In the genomic region with DNA sequence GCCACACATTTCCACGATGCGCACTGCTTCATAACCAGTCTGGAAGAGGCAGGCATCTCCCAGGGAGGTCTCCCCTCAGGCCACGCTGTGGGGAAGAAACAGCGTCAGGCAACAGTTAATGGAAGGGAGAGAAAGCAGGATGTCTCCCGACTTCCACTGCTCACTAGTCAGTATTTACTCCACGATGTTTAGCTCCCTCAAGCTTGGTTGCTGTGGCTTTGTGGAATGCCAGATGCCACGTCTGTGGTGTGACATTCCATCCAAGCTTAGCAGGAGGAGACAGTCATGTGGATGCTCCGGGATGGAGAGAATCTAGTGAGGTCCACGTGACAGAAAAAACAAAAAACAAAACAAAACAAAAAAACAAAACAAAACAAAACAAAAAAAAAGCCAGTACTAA, we compare ENCODE assay signal across 17 mouse cellular contexts. TPM values are rescaled to one million over a fixed set of nuclear protein-coding genes. Genes with fewer than 3 reads are reported as not detected.
"Had no signal": no experiment of that assay in that cellular context is flagged by ENCODE, and none has a peak within 500 bp of the region (broad histone marks: within the 10 kb centered on the region; RNA-seq: fewer than 3 reads in every experiment).

No protein-coding gene starts in this region.

- H3K4me2 ChIP-seq: kidney, embryonic 15.5 days; limb, embryonic 15.5 days; liver, embryonic 12.5 days; lung, embryonic 14.5 days; midbrain, embryonic 11.5 days; midbrain, embryonic 15.5 days; neural tube, embryonic 13.5 days; stomach, embryonic 15.5 days had no signal

- H3K9me3 ChIP-seq: kidney, embryonic 15.5 days; limb, embryonic 15.5 days; liver, embryonic 12.5 days; megakaryocyte, embryonic 14.5 days; midbrain, embryonic 15.5 days; neural tube, embryonic 13.5 days; stomach, embryonic 15.5 days had no signal

- H3K4me3 ChIP-seq: kidney, embryonic 15.5 days; left cerebral cortex, adult 2 months; limb, embryonic 15.5 days; liver, embryonic 12.5 days; megakaryocyte, embryonic 14.5 days; midbrain, embryonic 15.5 days; neural tube, embryonic 13.5 days; stomach, embryonic 15.5 days had no signal

- H3K27me3 ChIP-seq: kidney, embryonic 15.5 days; limb, embryonic 15.5 days; liver, embryonic 12.5 days; midbrain, embryonic 15.5 days; neural tube, embryonic 13.5 days; stomach, embryonic 15.5 days had no signal

- H3K4me1 ChIP-seq: liver, embryonic 12.5 days; midbrain, embryonic 15.5 days; neural tube, embryonic 13.5 days had no signal

- DNase-seq: kidney, postnatal 14 days; lung, embryonic 14.5 days; lung, postnatal 10 days; lung, postnatal 4 days; retina, postnatal 1 day; right cerebral cortex, postnatal 4 days; thymus, postnatal 4 days had no signal

- H3K9ac ChIP-seq: kidney, embryonic 15.5 days; limb, embryonic 15.5 days; liver, embryonic 12.5 days; lung, embryonic 14.5 days; midbrain, embryonic 15.5 days; neural tube, embryonic 13.5 days; stomach, embryonic 15.5 days had no signal

- H3K27ac ChIP-seq: kidney, embryonic 15.5 days; left cerebral cortex, adult 2 months; limb, embryonic 15.5 days; liver, embryonic 12.5 days; midbrain, embryonic 15.5 days; neural tube, embryonic 13.5 days; stomach, embryonic 15.5 days had no signal

- H3K36me3 ChIP-seq: kidney, embryonic 15.5 days; limb, embryonic 15.5 days; liver, embryonic 12.5 days; midbrain, embryonic 15.5 days; neural tube, embryonic 13.5 days; stomach, embryonic 15.5 days had no signal

- ATAC-seq: liver, embryonic 12.5 days; midbrain, embryonic 15.5 days had no signal

RNA-seq across cellular contexts. Expression of a gene that starts 29.8 kb away (rescaled TPM):
- total RNA-seq: monocyte, adult 5-6 weeks had no signal
